Mouse (Mus musculus) midbrain, embryonic 11.5 days (tissue): ENCODE results near the gene Meig1. TPM values are rescaled to one million over a fixed set of nuclear protein-coding genes. Genes with fewer than 3 reads are reported as not detected.
"Not testable (repeated sequence)": the region's sequence is repeated elsewhere in the genome, so short reads cannot be mapped to it uniquely, and the experiment has no call there.

Experiments
- ATAC-seq: fragments of 200-750 bp; cut with Nextera tagmentation; 2 replicates; pipeline ENCODE4 v1.8.0; 2017; ENCODE audit warnings: moderate TSS enrichment, moderate library complexity; ENCODE audit not compliant: low FRiP score
- DNase-seq: peaks from one replicate; pipeline ENCODE4 v3.0.0; 2015; ENCODE audit warnings: low spot score; ENCODE audit errors: missing footprints
- H3K27ac ChIP-seq: fragments of 300-500 bp; sonication (generic); 2 replicates; pipeline ENCODE4 v1.5.1; 2014; ENCODE audit warnings: low read depth, low read length
- H3K27me3 ChIP-seq: fragments of 300-500 bp; sonication (generic); 2 replicates; pipeline ENCODE4 v1.6.1; 2014; ENCODE audit warnings: mild to moderate bottlenecking, low read length, moderate library complexity, mixed read lengths; ENCODE audit not compliant: control insufficient read depth, insufficient read depth
- H3K36me3 ChIP-seq: fragments of 300-500 bp; sonication (generic); 2 replicates; pipeline ENCODE4 v1.6.1; 2014; ENCODE audit warnings: mild to moderate bottlenecking, low read length, moderate library complexity, mixed read lengths; ENCODE audit not compliant: control insufficient read depth, insufficient read depth
- H3K4me1 ChIP-seq: fragments of 300-500 bp; sonication (generic); 2 replicates; pipeline ENCODE4 v1.6.1; 2014; ENCODE audit warnings: low read length; ENCODE audit not compliant: control insufficient read depth, insufficient read depth
- H3K4me2 ChIP-seq: fragments of 300-500 bp; sonication (generic); 2 replicates; pipeline ENCODE4 v1.6.1; 2014; ENCODE audit warnings: mild to moderate bottlenecking, moderate library complexity
- H3K4me3 ChIP-seq: fragments of 300-500 bp; sonication (generic); 2 replicates; pipeline ENCODE4 v1.5.1; 2014; ENCODE audit warnings: low read depth, low read length
- H3K9ac ChIP-seq: fragments of 300-500 bp; sonication (generic); 2 replicates; pipeline ENCODE4 v1.6.1; 2014; ENCODE audit warnings: low read length
- H3K9me3 ChIP-seq: fragments of 300-500 bp; sonication (generic); 2 replicates; pipeline ENCODE4 v1.6.1; 2016; ENCODE audit warnings: low read length; ENCODE audit not compliant: control insufficient read depth
- WGBS: fragments of 180-500 bp; shearing (Covaris S2); extraction: QIAGEN DNeasy Blood & Tissue Kit; methylation state at CpG from one replicate; pipeline ENCODE4 v1.1.7; 2014; 5-methylcytosine and 5-hydroxymethylcytosine counted together
- polyA plus RNA-seq: library from polyadenylated mRNA; unstranded; fragments of >200 nt; fragmentation: Nextera tagmentation; extraction: Ambion mirVana; gene quantifications from 2 replicates; pipeline ENCODE4 v1.2.1, GENCODE M21; 2014

The Meig1 gene
- polyA plus RNA-seq, 1 experiment from 2014 or later: not detected

DNA sequence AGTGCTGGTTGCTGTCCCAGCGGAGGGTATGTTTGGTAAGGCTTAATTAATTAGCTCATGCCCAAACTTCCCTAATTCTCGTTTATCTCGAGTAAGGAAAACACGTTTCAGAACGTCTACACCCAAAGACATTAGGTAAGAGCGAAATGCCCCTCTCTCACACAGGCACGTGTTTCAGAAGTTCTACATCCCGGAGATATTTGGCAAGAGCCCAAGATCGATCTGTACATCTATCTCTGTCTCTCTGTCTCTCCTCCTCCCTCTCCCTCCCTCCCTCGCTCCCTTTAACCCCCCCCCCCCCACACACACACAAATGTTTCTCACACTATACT lies 2.1 kb upstream of the Meig1 start:
- no peak overlapping the region for H3K27ac ChIP-seq
- H3K4me3 ChIP-seq: peak overlapping the region; percentile 70
- H3K36me3 ChIP-seq: no peaks in the 10 kb centered on the region
- peaks cover 13% of the 10 kb centered on the region for H3K4me1 ChIP-seq
- no peak for ATAC-seq
- H3K9me3 ChIP-seq: no peaks in the 10 kb centered on the region
- peak overlapping the region; percentile 69 for H3K9ac ChIP-seq
- WGBS: 14% methylated on average over 10 of the region's 10 CpGs
- H3K27me3 ChIP-seq: no peaks in the 10 kb centered on the region
- peak overlapping the region; percentile 94 for H3K4me2 ChIP-seq
- DNase-seq: no peak

DNA sequence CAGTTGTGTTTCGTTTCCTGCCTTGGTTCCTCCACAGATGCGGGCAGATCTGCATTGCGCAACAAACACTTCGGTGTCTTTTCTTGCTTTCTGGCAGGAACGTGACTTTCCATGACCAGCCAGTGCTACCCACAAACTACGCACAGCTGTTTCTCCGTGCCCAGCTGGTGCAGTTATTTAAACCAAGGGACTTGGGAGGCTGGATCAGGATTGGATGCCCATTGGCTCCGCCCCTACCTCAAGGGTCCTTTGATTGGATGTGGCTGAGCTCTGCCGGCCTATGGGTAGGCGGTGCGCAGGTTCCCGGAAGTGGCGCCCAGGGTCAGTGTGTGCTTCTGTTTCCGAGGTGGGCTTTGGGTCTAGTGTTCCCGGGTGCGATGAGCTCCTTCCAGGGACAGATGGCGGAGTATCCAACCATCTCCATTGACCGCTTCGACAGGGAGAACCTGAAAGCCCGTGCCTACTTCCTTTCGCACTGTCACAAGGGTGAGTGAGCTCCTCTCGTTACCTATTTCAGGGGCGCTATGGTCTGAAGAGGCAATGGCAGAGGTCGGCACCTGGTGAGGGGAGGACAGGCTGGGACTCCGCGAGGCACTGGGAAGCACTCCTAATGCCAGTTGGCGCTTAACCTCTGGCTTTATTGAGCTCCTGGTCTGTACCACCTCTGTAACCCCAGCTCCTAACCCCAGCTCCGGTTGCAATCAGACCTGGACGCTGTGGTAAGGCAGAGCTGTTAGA lies 1.6 kb upstream of the Meig1 start, which contains the start of gene Dclre1c:
Dclre1c (plus strand) TSS at position 291 of the 738 bp plus-strand sequence.
- no peaks in the 10 kb centered on the region for H3K27me3 ChIP-seq
- peak within 1 kb of the TSS; percentile 70 for H3K4me3 ChIP-seq
- DNase-seq (peak; percentile 96), ATAC-seq (peak; percentile 98)
- WGBS: under 1% methylated on average over 29 of the region's 29 CpGs
- H3K4me2 ChIP-seq: peak within 1 kb of the TSS; percentile 94
- no peaks in the 10 kb centered on the region for H3K9me3 ChIP-seq
- H3K36me3 ChIP-seq: no peaks in the 10 kb centered on the region
- peaks cover 13% of the 10 kb centered on the region for H3K4me1 ChIP-seq
- H3K9ac ChIP-seq: peak within 1 kb of the TSS; percentile 69
- H3K27ac ChIP-seq: no peak within 1 kb of the TSS

DNA sequence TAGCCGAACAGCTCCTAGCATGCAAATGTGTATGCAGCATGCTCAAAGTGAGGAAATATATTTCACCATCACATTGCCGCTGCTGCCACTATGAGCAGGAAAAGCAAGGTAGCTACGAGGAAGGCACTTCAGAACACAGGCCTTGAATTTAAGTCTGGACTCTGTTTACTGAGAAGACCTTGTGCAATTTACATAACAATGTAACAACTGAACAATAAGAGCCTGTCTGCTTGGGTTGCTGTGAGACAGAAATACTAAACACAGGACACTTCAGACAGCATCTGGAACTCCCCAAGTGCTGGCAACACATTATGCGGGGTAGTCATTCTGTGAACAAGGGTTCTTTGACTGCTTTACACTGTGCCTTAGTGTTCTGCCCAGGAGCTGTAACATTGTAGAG lies 2.3 kb downstream of the Meig1 start:
- peak; percentile 40; the same call in 1 of the 2 replicates for ATAC-seq
- H3K9me3 ChIP-seq: no peaks in the 10 kb centered on the region
- 41% methylated on average over 4 of the region's 4 CpGs for WGBS

DNA sequence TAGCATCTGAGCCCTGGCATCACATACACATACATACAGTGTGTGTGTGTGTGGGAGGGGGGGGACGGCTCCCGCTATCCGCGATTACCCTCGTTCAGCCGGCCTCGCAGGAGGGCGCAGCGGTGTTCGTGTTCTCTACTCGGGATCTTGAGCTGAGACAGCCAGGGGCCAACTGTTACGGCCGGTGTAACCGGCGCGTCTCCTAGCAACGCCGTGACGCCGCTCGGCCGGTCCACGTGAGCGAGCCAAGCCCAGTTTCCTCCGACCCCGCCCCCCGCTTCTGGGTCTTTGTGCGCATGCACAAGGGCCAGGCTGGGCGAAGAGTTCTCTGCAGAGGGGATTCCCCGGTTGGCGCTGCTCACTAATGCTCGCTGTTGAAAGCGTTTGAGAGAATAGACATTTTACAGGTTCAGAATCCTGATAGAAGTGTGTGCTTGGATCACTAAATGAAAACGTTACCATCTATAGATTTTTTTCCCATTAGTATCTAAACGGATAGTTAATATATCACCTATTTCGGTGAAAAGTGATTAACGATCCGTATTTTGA lies 3.5 kb downstream of the Meig1 start:
- H3K4me2 ChIP-seq: peak overlapping the region; percentile 48
- peak; percentile 99 for DNase-seq
- no peaks in the 10 kb centered on the region for H3K9me3 ChIP-seq
- peak overlapping the region; percentile 29; the same call in 1 of the 2 replicates for H3K9ac ChIP-seq
- WGBS: 3% methylated on average over 38 of the region's 38 CpGs
- peak overlapping the region; percentile 31 for H3K4me3 ChIP-seq
- H3K4me1 ChIP-seq: peaks cover 7% of the 10 kb centered on the region; the same call in 1 of the 2 replicates
- H3K27me3 ChIP-seq: peaks cover 6% of the 10 kb centered on the region; the same call in 1 of the 2 replicates
- no peak overlapping the region for H3K27ac ChIP-seq
- peak; percentile 95 for ATAC-seq
- H3K36me3 ChIP-seq: no peaks in the 10 kb centered on the region

More for the DNA sequence above, 2.3 kb downstream of the Meig1 start:
- Histone ChIP-seq H3K4me1 (peaks cover 13% of the 10 kb centered on the region), H3K36me3 (no peaks in the 10 kb centered on the region), H3K4me2 (no peak overlapping the region), H3K27ac (peak overlapping the region; percentile 0), H3K9ac (peak overlapping the region; percentile 21; the same call in 1 of the 2 replicates), H3K4me3 (no peak overlapping the region), H3K27me3 (peaks cover 6% of the 10 kb centered on the region; the same call in 1 of the 2 replicates)
- peak; percentile 84 for DNase-seq

DNA sequence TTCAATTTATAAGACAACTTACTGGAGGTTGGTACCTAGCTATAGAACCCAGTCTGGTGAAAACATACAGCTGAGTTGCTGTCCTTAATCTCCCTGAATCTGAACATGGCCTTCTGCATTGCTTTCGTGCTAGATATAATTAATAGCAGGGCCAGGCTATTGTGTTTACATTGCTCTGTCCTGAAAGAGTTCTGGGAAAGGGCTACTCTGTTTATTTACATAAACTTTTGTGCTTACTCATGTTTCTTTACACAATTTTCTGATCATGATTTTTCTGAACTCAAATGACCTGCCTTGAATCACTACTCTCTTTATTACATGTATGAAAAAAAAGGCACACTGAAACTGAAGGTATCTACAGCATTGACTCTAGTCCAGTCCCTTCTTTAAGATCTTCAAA lies 6.8 kb downstream of the Meig1 start:
- Histone ChIP-seq H3K4me3 (no peak overlapping the region), H3K9me3 (no peaks in the 10 kb centered on the region), H3K4me1 (peaks cover 7% of the 10 kb centered on the region; the same call in 1 of the 2 replicates), H3K27ac (no peak overlapping the region), H3K27me3 (peaks cover 6% of the 10 kb centered on the region; the same call in 1 of the 2 replicates), H3K4me2 (no peak overlapping the region), H3K9ac (no peak overlapping the region), H3K36me3 (no peaks in the 10 kb centered on the region)
- WGBS: 75% methylated on average over 1 of the region's 1 CpGs
- no peak for ATAC-seq
- DNase-seq: no peak

DNA sequence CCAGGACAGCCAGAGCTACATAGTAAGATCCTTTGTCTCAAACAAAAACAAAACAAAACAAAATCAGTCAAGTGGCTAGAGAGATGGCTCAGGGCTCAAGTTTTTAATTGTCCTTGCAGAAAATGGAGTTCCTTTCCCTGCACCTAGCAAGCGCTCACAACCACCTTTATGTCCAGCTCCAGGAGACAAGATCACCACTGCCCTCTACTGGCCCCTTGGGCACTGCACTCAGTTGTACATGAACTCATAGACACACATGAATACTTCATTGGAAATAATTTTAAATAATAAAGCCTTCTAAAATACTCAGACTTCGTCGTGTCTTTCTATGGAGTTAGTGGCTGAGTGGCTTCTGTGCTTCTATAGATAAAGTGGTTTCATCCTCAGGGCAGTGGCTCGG lies 8.2 kb downstream of the Meig1 start:
- ATAC-seq (no peak), DNase-seq (peak; percentile 96)
- Histone ChIP-seq H3K36me3 (no peaks in the 10 kb centered on the region), H3K4me3 (no peak overlapping the region), H3K27ac (no peak overlapping the region), H3K4me2 (no peak overlapping the region), H3K9ac (no peak overlapping the region), H3K4me1 (no peaks in the 10 kb centered on the region), H3K9me3 (no peaks in the 10 kb centered on the region), H3K27me3 (peaks cover 6% of the 10 kb centered on the region; the same call in 1 of the 2 replicates)
- WGBS: 29% methylated on average over 4 of the region's 4 CpGs

DNA sequence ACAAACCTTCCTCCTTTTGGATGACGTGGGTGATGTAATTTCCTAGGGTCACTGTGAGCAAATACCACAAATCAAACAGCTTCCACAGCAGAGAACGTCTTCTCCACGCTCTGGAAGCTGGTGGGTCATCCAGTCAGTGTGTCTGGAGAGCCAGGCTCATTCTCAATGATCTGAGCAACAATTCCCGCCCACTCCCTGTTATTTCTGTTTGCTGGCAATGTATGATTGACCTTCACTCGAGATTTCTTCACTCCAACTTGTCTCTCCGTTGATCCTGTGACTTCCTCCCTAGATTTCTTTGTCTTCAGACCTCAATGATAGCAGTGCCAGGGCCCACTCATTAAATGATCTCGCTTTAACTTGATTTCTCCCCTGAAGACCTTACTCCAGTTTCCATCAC lies 14.7 kb downstream of the Meig1 start:
- no peak overlapping the region for H3K4me3 ChIP-seq
- 81% methylated on average over 7 of the region's 7 CpGs for WGBS
- H3K9me3 ChIP-seq: no peaks in the 10 kb centered on the region
- H3K4me1 ChIP-seq: no peaks in the 10 kb centered on the region
- no peak for DNase-seq
- H3K36me3 ChIP-seq: no peaks in the 10 kb centered on the region
- no peak for ATAC-seq
- no peak overlapping the region for H3K9ac ChIP-seq
- no peaks in the 10 kb centered on the region for H3K27me3 ChIP-seq
- no peak overlapping the region for H3K27ac ChIP-seq
- no peak overlapping the region for H3K4me2 ChIP-seq

DNA sequence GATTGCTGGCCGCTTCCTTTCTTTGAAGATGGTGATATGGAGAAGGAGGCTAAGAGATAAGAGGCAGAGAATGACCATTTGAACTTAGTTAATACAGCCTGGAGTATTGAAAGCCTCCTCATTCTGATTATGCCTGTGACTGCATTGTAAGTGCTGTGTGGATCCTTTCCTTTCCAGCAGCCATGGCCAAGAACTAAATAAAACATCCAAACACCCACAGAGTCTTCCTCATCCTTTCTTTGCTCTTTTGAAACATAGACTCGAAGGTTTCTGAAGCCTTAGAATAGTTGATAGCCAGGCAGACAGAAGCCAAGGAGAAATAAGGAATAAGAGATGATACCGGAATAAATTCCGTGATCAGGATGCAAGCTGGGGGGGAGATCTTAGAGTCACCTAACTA lies 16.5 kb downstream of the Meig1 start:
- 86% methylated on average over 4 of the region's 4 CpGs for WGBS
- DNase-seq: no peak

DNA sequence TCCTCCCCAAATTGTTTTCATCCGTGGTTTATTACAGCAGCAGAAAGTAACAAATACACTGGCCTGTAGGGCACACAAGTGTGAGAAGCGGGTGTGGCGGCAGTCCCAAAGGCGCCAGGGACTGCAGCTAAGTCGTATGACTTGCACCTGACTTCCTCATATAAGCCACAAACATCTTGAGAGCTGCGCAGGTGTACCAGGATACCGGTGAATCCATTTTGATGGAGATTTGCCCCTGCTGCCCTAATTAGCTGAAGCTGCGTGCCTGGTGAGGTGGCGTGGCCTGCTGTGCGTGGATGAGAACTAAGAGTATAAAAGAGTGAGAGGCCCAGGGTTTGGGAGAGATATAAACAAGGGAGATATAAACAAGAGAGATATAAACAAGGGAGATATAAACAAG lies 25.3 kb downstream of the Meig1 start, which contains the start of gene Olah:
Olah (minus strand) TSS at position 101 of the 400 bp plus-strand sequence.
- H3K9me3 ChIP-seq, H3K4me1 ChIP-seq, H3K4me2 ChIP-seq, ATAC-seq, H3K27ac ChIP-seq, DNase-seq, H3K4me3 ChIP-seq, H3K27me3 ChIP-seq, H3K9ac ChIP-seq, H3K36me3 ChIP-seq: not testable (repeated sequence)
- 69% methylated on average over 10 of the region's 10 CpGs for WGBS

More for the DNA sequence above, 16.5 kb downstream of the Meig1 start:
- Histone ChIP-seq H3K9me3 (no peaks in the 10 kb centered on the region), H3K4me3 (no peak overlapping the region), H3K36me3 (no peaks in the 10 kb centered on the region), H3K27ac (no peak overlapping the region), H3K4me1 (no peaks in the 10 kb centered on the region), H3K4me2 (no peak overlapping the region), H3K27me3 (no peaks in the 10 kb centered on the region), H3K9ac (no peak overlapping the region)
- ATAC-seq: no peak
